Mouse (Mus musculus): ENCODE measurements at regions not wholly inside any gene's neighbourhood (a gene's known extent, or its start where the extent isn't known, plus 50 kb on each side); places are given as distances from the start of the nearest gene placed in this dataset.

DNA sequence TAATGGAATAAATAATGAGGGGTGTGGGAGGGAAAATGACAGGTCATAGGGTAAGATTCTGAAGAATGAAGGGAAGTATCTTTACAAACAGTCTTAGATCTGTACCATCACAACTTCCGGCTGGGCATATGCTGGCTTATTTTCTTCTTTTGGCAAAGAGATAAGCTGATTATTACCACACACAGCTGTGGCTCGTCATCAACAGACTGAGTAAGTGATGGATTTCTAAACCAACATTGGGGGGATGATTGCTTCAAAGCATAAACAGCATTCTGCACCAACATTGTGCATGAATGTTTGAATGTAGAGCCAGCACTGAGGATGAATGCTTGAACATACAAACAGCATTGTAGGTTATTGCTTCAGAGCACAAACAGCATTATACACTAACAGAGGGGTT lies 181.7 kb upstream of the Dpp10 start:
- TF ChIP-seq POLR2A (IDR thresholded peaks at IDR 0.05; ENCODE audit: borderline replicate concordance, extremely low read depth, insufficient read depth, insufficient read length, poor library complexity, severe bottlenecking), result no peak
- TF ChIP-seq CTCF (IDR thresholded peaks at IDR 0.05; ENCODE audit: borderline replicate concordance, extremely low read depth, insufficient read depth, insufficient read length), result no peak
